Mouse (Mus musculus): ENCODE measurements at regions not wholly inside any gene's neighbourhood (a gene's known extent, or its start where the extent isn't known, plus 50 kb on each side); places are given as distances from the start of the nearest gene placed in this dataset.

DNA sequence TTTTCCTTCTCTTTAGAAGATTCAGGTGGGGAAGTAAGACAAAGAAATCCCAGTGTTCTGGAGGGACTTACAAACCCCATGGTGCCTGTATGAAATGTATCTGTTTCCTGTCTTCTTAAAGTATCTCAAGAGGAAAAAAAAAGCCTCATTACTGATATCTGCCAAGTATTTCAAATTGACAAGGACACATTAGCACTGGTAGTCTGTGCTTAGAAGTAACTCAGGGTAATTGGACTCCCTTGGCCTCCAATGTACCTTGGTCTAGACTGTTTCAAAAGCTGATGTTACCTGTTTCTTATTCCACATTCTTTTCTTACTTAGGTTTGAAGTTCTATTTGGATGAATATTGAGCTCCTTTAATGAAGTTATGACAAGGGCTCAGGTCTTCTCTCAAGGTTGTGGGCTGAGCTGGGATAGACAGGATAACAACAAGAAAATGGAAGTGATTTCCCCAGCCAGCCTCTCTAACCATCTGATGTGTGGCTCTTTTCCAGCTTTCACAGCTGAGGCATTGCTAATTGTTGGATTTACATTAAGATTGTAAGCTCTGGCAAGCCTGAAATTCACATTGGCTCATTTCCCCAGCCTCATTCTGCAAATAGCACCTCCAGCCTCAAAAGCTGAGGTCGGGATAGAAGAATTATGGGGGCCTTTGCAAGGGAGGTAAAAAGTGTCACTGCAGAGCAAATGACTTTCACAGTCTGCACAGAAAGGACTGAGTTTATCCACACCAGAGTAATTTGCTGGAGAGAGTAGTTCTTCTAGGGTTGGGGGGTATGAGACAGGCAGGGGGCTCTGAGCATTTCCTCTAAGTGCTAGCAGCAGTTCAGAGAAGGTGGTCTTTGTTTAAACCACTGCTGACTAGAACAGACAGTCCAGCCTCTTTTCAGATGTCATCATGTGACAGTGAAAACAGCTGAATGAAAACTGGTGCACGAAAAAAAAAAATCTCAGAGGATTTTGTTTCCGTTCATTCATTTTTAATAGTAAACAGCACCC lies 292.3 kb upstream of the Nbea start:
- H3K9me3 ChIP-seq (replicated peaks), result no peaks in the 10 kb centered on the region
- 50% methylated on average over 3 of the region's 3 CpGs for WGBS
- H3K36me3 ChIP-seq, result no peaks in the 10 kb centered on the region
- no peak overlapping the region for H3K27ac ChIP-seq
- H3K27me3 ChIP-seq, result no peaks in the 10 kb centered on the region
- no peak overlapping the region for H3K4me2 ChIP-seq
- no peak for ATAC-seq (replicated peaks; ENCODE audit: insufficient number of reproducible peaks, insufficient read depth, low FRiP score, low read depth)
- no peaks in the 10 kb centered on the region for H3K4me1 ChIP-seq (replicated peaks)
- no peak overlapping the region for H3K4me3 ChIP-seq
- H3K9ac ChIP-seq, result no peak overlapping the region

DNA sequence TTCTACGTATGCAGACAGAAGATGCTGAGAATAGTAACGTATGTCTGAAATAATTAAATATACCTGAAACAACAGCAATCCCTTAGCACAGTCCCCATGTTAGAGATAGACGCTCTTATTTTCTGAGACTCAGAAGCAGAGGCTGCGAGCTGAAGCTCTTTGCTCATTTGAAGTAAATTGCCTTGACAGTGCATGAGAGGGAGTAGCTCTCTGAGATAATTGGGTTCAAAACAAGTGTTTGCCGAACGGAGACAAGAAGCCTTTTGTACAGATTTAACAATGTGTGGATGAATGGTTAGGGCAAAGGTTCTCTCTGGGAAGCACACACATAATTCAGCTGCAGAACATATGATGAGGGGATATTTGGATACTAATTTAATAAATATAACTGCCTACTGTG lies 289.1 kb upstream of the Nbea start:
- Histone ChIP-seq H3K36me3 (no peaks in the 10 kb centered on the region), H3K27me3 (no peaks in the 10 kb centered on the region), H3K4me2 (no peak overlapping the region), H3K27ac (no peak overlapping the region), H3K4me3 (no peak overlapping the region), H3K4me1 (replicated peaks) (no peaks in the 10 kb centered on the region), H3K9ac (no peak overlapping the region), H3K9me3 (replicated peaks) (no peaks in the 10 kb centered on the region)
- 72% methylated on average over 6 of the region's 6 CpGs for WGBS
- ATAC-seq (replicated peaks; ENCODE audit: insufficient number of reproducible peaks, insufficient read depth, low FRiP score, low read depth), result no peak

DNA sequence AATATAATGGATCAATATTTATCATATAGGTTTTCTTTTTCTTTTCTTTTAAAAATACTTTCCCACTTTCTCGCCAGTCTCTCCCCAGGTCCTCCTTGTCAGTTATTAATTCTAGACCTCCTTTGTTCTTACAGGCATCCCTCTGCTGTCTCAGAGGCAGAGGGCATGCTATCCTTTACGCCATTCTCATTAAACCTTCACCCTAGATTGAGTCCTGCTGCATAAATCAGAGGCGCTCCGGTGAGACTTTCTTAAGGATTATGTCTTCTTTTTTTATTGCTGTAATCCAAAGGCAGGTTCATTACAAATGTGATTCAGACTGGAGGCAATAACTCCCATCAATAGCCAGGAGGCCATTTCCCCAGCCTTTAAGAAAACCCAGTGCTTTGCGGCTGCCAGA lies 288.3 kb upstream of the Nbea start:
- no peak for ATAC-seq (replicated peaks; ENCODE audit: insufficient number of reproducible peaks, insufficient read depth, low FRiP score, low read depth)
- Histone ChIP-seq H3K9me3 (replicated peaks) (no peaks in the 10 kb centered on the region), H3K9ac (no peak overlapping the region), H3K27me3 (no peaks in the 10 kb centered on the region), H3K36me3 (no peaks in the 10 kb centered on the region), H3K4me3 (no peak overlapping the region), H3K4me1 (replicated peaks) (no peaks in the 10 kb centered on the region), H3K27ac (no peak overlapping the region), H3K4me2 (no peak overlapping the region)
- WGBS, result 84% methylated on average over 5 of the region's 5 CpGs

GRCm38 (mm10) chr3:56471185-56471584 lies 287.7 kb upstream of the Nbea start:
- H3K4me1 ChIP-seq (replicated peaks), result no peaks in the 10 kb centered on the region
- no peaks in the 10 kb centered on the region for H3K9me3 ChIP-seq (replicated peaks)
- H3K4me3 ChIP-seq, result no peak overlapping the region
- H3K9ac ChIP-seq, result no peak overlapping the region
- no peak for ATAC-seq (replicated peaks; ENCODE audit: insufficient number of reproducible peaks, insufficient read depth, low FRiP score, low read depth)
- no peaks in the 10 kb centered on the region for H3K27me3 ChIP-seq
- H3K36me3 ChIP-seq, result no peaks in the 10 kb centered on the region
- H3K4me2 ChIP-seq, result no peak overlapping the region
- H3K27ac ChIP-seq, result no peak overlapping the region
- 32% methylated on average over 1 of the region's 1 CpGs for WGBS

- Histone ChIP-seq H3K4me2 (no peak overlapping the region), H3K27me3 (no peaks in the 10 kb centered on the region), H3K9ac (no peak overlapping the region), H3K27ac (no peak overlapping the region), H3K9me3 (replicated peaks) (no peaks in the 10 kb centered on the region), H3K4me1 (replicated peaks) (no peaks in the 10 kb centered on the region), H3K36me3 (no peaks in the 10 kb centered on the region), H3K4me3 (no peak overlapping the region)
- 61% methylated on average over 4 of the region's 4 CpGs for WGBS
- no peak for ATAC-seq (replicated peaks; ENCODE audit: insufficient number of reproducible peaks, insufficient read depth, low FRiP score, low read depth)
Measured at GRCm38 (mm10) chr3:56457625-56458024, 274.1 kb upstream of the Nbea start.

- Histone ChIP-seq H3K4me3 (no peak overlapping the region), H3K9ac (no peak overlapping the region), H3K27me3 (no peaks in the 10 kb centered on the region), H3K36me3 (no peaks in the 10 kb centered on the region), H3K27ac (no peak overlapping the region), H3K4me1 (replicated peaks) (no peaks in the 10 kb centered on the region), H3K9me3 (replicated peaks) (no peaks in the 10 kb centered on the region), H3K4me2 (no peak overlapping the region)
- 78% methylated on average over 6 of the region's 6 CpGs for WGBS
- ATAC-seq (replicated peaks; ENCODE audit: insufficient number of reproducible peaks, insufficient read depth, low FRiP score, low read depth), result no peak
Measured at GRCm38 (mm10) chr3:56456317-56456716, 272.8 kb upstream of the Nbea start.

DNA sequence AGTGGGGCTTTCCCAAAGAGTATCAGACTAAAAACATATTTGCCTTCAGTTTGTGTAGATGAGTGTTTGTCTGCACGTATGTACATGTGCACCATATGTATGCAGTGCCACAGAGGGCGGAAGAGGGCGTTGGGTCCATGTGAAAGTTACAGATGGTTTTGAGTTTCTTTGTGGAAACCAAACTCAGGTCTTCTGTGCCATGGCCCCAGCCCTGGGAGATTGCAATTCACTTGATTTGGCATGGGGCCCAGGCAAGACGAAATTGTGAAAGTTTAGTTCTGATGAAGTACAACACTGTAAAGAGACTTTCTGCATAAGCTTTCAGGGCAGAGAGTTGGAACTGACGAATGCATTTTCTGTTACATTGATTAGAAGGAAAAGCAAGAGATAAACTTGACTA lies 255.4 kb upstream of the Nbea start:
- Histone ChIP-seq H3K4me2 (no peak overlapping the region), H3K4me3 (no peak overlapping the region), H3K27ac (no peak overlapping the region), H3K36me3 (no peaks in the 10 kb centered on the region), H3K9me3 (replicated peaks) (no peaks in the 10 kb centered on the region), H3K4me1 (replicated peaks) (no peaks in the 10 kb centered on the region), H3K27me3 (no peaks in the 10 kb centered on the region), H3K9ac (no peak overlapping the region)
- no peak for ATAC-seq (replicated peaks; ENCODE audit: insufficient number of reproducible peaks, insufficient read depth, low FRiP score, low read depth)
- WGBS, result 77% methylated on average over 5 of the region's 5 CpGs

- H3K9ac ChIP-seq, result no peak overlapping the region
- H3K4me3 ChIP-seq, result no peak overlapping the region
- H3K9me3 ChIP-seq (replicated peaks), result no peaks in the 10 kb centered on the region
- H3K36me3 ChIP-seq, result no peaks in the 10 kb centered on the region
- H3K27ac ChIP-seq, result no peak overlapping the region
- H3K27me3 ChIP-seq, result no peaks in the 10 kb centered on the region
- no peaks in the 10 kb centered on the region for H3K4me1 ChIP-seq (replicated peaks)
- no peak overlapping the region for H3K4me2 ChIP-seq
- no peak for ATAC-seq (replicated peaks; ENCODE audit: insufficient number of reproducible peaks, insufficient read depth, low FRiP score, low read depth)
- WGBS, result 69% methylated on average over 12 of the region's 12 CpGs
Measured at GRCm38 (mm10) chr3:56438020-56438747, 254.7 kb upstream of the Nbea start.

DNA sequence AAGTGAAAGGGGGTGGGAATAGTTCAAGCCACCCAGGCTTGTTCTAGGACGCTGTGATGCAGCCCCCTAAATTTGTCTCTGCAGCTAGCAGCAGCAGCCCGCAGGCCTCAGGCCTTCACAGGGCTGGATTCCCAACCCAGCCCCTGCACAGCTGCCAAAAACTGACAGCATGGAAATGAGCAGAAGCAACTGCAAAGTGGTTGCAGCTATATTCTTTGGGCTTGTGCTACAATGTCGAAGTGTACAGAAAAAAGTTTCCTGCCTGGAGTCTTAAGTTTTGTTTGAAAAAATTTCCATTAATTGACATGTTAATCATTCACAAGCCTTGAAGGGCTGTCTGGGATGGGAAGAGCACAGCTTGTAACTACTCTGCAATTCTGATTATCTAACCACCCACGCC lies 253.6 kb upstream of the Nbea start:
- Histone ChIP-seq H3K9ac (no peak overlapping the region), H3K4me2 (no peak overlapping the region)

GRCm38 (mm10) chr3:56433495-56433894 lies 250.0 kb upstream of the Nbea start:
- Histone ChIP-seq H3K27me3 (no peaks in the 10 kb centered on the region), H3K4me3 (no peak overlapping the region), H3K9me3 (replicated peaks) (no peaks in the 10 kb centered on the region), H3K4me2 (no peak overlapping the region), H3K36me3 (no peaks in the 10 kb centered on the region), H3K9ac (no peak overlapping the region), H3K4me1 (replicated peaks) (no peaks in the 10 kb centered on the region), H3K27ac (no peak overlapping the region)
- no peak for ATAC-seq (replicated peaks; ENCODE audit: insufficient number of reproducible peaks, insufficient read depth, low FRiP score, low read depth)
- 43% methylated on average over 1 of the region's 1 CpGs for WGBS

More for the DNA sequence above, 253.6 kb upstream of the Nbea start:
- 43% methylated on average over 4 of the region's 4 CpGs for WGBS
- Histone ChIP-seq H3K36me3 (no peaks in the 10 kb centered on the region), H3K27me3 (no peaks in the 10 kb centered on the region), H3K4me3 (no peak overlapping the region), H3K4me1 (replicated peaks) (no peaks in the 10 kb centered on the region), H3K27ac (no peak overlapping the region), H3K9me3 (replicated peaks) (no peaks in the 10 kb centered on the region)
- no peak for ATAC-seq (replicated peaks; ENCODE audit: insufficient number of reproducible peaks, insufficient read depth, low FRiP score, low read depth)

DNA sequence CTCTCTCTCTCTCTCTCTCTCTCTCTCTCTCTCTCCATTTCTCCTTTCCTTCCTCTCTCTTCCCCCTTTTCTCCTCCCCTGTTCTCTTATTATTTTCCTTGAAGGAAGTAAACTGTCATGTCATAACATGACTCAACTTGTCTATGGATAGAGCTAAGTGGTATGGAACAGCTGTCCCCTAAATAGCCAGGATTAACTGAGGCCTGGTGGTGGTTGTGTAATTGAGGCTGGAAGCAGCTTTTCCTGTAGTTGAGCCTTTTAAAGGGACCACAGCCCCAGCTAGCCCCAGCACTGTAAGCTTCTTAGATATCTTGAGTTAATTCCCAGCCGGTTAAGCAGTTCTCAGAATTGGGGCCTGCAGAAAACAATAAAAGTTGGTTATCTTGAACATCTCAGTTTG lies 243.7 kb upstream of the Nbea start:
- 76% methylated on average over 1 of the region's 1 CpGs for WGBS
- ATAC-seq (replicated peaks; ENCODE audit: insufficient number of reproducible peaks, insufficient read depth, low FRiP score, low read depth), result no peak
- Histone ChIP-seq H3K27me3 (no peaks in the 10 kb centered on the region), H3K4me3 (no peak overlapping the region), H3K4me1 (replicated peaks) (no peaks in the 10 kb centered on the region), H3K9ac (no peak overlapping the region), H3K27ac (no peak overlapping the region), H3K36me3 (no peaks in the 10 kb centered on the region), H3K4me2 (no peak overlapping the region), H3K9me3 (replicated peaks) (no peaks in the 10 kb centered on the region)

All from heart, embryonic 15.5 days (tissue).